Mouse (Mus musculus): ENCODE measurements around the gene Patj. TPM values are rescaled to one million over a fixed set of nuclear protein-coding genes. Genes with fewer than 3 reads are reported as not detected.

Gene Patj
- total and polyA plus RNA-seq, 3 experiments: 0.19 to 0.46 TPM; not detected in 1

DNA sequence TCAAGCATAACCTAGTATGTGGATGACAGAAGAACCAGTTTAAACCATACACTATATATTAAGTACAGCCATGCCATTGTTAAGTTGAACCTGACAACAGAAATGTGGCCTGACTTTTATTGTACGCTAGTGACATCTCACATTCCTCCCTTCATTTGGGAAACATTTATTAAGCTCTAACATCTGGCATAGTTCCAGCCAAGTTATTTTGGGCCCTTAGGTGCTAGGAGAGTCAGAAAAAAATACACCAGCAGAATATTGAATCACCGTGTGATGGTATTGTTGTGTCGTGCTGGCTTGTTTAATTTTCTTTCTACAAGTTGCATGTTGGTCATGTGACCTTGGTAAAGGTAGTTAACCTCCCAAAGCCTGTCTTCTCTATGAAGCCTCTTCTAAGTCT lies 218.8 kb downstream of the Patj start:
- H3K27ac ChIP-seq (ENCODE audit: control insufficient read depth, low read depth, low read length): no peak overlapping the region
- no peak overlapping the region for H3K9ac ChIP-seq (ENCODE audit: control insufficient read depth, low read depth, low read length, poor library complexity, severe bottlenecking)
- no peak for TF ChIP-seq TBP (IDR thresholded peaks at IDR 0.05; ENCODE audit: low read depth, low read length)
- no peak for TF ChIP-seq CHD1 (IDR thresholded peaks at IDR 0.05; ENCODE audit: low read depth, low read length)
- no peak for TF ChIP-seq POLR2AphosphoS5 (IDR thresholded peaks at IDR 0.05; ENCODE audit: borderline replicate concordance, low read depth, low read length)
- no peak for TF ChIP-seq POLR2A (IDR thresholded peaks at IDR 0.05; ENCODE audit: control insufficient read depth in 1 of 2, insufficient read depth in 1 of 2, low read depth in 1 of 2, low read length in 2 of 2, poor library complexity in 1 of 2)
- TF ChIP-seq GATA1 (IDR thresholded peaks at IDR 0.05; ENCODE audit: low read depth, low read length): no peak
- no peak for DNase-seq (ENCODE audit: low read depth, low spot score)
- H3K79me2 ChIP-seq (ENCODE audit: control insufficient read depth, insufficient read depth, low read length, poor library complexity): no peaks in the 10 kb centered on the region
- H3K9me3 ChIP-seq (replicated peaks; ENCODE audit: insufficient read depth, low read length): no peaks in the 10 kb centered on the region
- no peaks in the 10 kb centered on the region for H3K4me1 ChIP-seq (ENCODE audit: control insufficient read depth in 1 of 2, insufficient read depth in 2 of 2, low read length in 2 of 2)
- H3K36me3 ChIP-seq (ENCODE audit: control insufficient read depth in 1 of 2, insufficient read depth in 2 of 2, low read length in 2 of 2): no peaks in the 10 kb centered on the region
- H3K4me3 ChIP-seq (ENCODE audit: control insufficient read depth in 1 of 2, insufficient read depth in 1 of 2, low read depth in 2 of 2, low read length in 2 of 2): no peak overlapping the region
- no peaks in the 10 kb centered on the region for H3K27me3 ChIP-seq (ENCODE audit: control insufficient read depth in 1 of 2, insufficient read depth in 2 of 2, low read length in 2 of 2)

DNA sequence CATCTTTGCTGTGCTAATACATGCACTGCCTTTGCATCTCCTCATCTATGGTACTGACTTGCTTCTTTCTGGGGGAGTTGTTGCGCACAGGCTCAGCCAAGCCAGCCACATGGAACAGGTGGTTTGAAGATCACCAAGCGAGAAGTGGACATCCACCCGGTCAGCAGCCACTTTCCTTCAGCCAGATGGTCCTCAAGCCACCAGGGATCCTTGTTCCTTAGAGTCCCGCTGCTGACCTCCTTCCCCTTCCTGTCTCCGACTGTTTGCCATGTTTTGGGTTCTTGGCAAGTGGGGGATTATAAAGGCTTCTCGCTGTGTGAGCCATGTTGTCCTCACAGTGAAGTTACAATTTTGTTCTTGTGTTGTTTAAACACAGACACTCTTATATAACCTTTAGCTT lies 223.6 kb downstream of the Patj start:
- no peak overlapping the region for H3K4me3 ChIP-seq (ENCODE audit: control insufficient read depth in 1 of 2, insufficient read depth in 1 of 2, low read depth in 2 of 2, low read length in 2 of 2)
- H3K9ac ChIP-seq (ENCODE audit: control insufficient read depth, low read depth, low read length, poor library complexity, severe bottlenecking): no peak overlapping the region
- no peak for TF ChIP-seq TAL1 (IDR thresholded peaks at IDR 0.05; ENCODE audit: low read length)
- TF ChIP-seq UBTF (IDR thresholded peaks at IDR 0.05; ENCODE audit: borderline replicate concordance, insufficient read depth, low read depth, low read length): no peak
- TF ChIP-seq EP300 (IDR thresholded peaks at IDR 0.05; ENCODE audit: low read depth in 1 of 2, low read length in 2 of 2): no peak
- no peak for TF ChIP-seq NELFE (IDR thresholded peaks at IDR 0.05; ENCODE audit: low read depth, low read length)
- no peak for TF ChIP-seq USF2 (IDR thresholded peaks at IDR 0.05; ENCODE audit: borderline replicate concordance in 1 of 2, insufficient read depth in 1 of 2, low read depth in 1 of 2, low read length in 2 of 2)
- TF ChIP-seq MYB (IDR thresholded peaks at IDR 0.05; ENCODE audit: low read depth, low read length): no peak
- no peak for TF ChIP-seq MEF2A (IDR thresholded peaks at IDR 0.05; ENCODE audit: extremely low read depth, insufficient replicate concordance, low read depth, low read length, poor library complexity, severe bottlenecking)
- TF ChIP-seq RAD21 (IDR thresholded peaks at IDR 0.05; ENCODE audit: low read depth, low read length): no peak
- TF ChIP-seq E2F4 (IDR thresholded peaks at IDR 0.05; ENCODE audit: borderline replicate concordance, low read depth, low read length): no peak
- no peak for TF ChIP-seq RCOR1 (IDR thresholded peaks at IDR 0.05; ENCODE audit: low read depth, low read length)
- no peaks in the 10 kb centered on the region for H3K9me3 ChIP-seq (replicated peaks; ENCODE audit: insufficient read depth, low read length)
- H3K4me1 ChIP-seq (ENCODE audit: control insufficient read depth in 1 of 2, insufficient read depth in 2 of 2, low read length in 2 of 2): no peaks in the 10 kb centered on the region
- DNase-seq (ENCODE audit: low read depth, low spot score): no peak
- no peaks in the 10 kb centered on the region for H3K27me3 ChIP-seq (ENCODE audit: control insufficient read depth in 1 of 2, insufficient read depth in 2 of 2, low read length in 2 of 2)
- H3K36me3 ChIP-seq (ENCODE audit: control insufficient read depth in 1 of 2, insufficient read depth in 2 of 2, low read length in 2 of 2): no peaks in the 10 kb centered on the region
- H3K27ac ChIP-seq (ENCODE audit: control insufficient read depth, low read depth, low read length): no peak overlapping the region
- no peaks in the 10 kb centered on the region for H3K79me2 ChIP-seq (ENCODE audit: control insufficient read depth, insufficient read depth, low read length, poor library complexity)
